Mouse (Mus musculus): Measurements from ENCODE around the gene Rapgef1. TPM values are rescaled to one million over a fixed set of nuclear protein-coding genes. Genes with fewer than 3 reads are reported as not detected.

Gene Rapgef1
- polyA plus RNA-seq, 1 experiment from 2014 or later = 17.8 TPM

- Histone ChIP-seq H3K36me3 (ENCODE audit: poor library complexity, severe bottlenecking) (no peaks in the 10 kb centered on the region), H3K4me1 (peaks cover 4% of the 10 kb centered on the region; the same call in 1 of the 2 replicates), H3K27ac (no peak overlapping the region), H3K9me3 (replicated peaks) (no peaks in the 10 kb centered on the region), H3K4me3 (no peak overlapping the region), H3K9ac (no peak overlapping the region), H3K4me2 (no peak overlapping the region), H3K27me3 (0 out of 2 replicates have a peak, but pooled peaks cover 16% of the 10 kb centered on the region)
- 0 out of 2 replicates have a peak, but pooled peaks have one; percentile 21 for ATAC-seq
- WGBS = 0% methylated on average over 3 of the region's 3 CpGs
These were observed 15.6 kb upstream of the Rapgef1 start for GRCm38 (mm10) chr2:29603930-29604329.

DNA sequence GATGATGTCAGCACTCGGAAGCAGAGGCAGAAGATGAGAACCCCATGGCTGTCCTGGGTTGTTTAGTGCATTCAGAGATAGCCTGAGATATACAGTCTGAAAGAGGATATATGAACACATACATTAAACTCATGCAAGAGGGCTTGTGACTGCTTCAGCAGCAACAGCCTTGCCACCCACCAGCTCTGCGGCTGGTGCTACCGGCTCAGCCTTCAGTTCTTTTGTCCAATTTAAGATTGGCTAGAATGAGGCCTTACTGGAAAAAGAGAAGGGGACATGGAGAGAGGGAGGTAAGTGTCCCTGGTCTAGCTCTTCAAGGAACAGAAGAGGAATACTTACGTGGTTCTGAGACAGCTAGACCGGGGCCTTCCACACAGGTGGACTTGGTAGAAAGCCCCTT, 13.9 kb upstream of the Rapgef1 start:
- WGBS = 85% methylated on average over 5 of the region's 5 CpGs
- H3K27ac ChIP-seq = no peak overlapping the region
- no peaks in the 10 kb centered on the region for H3K36me3 ChIP-seq (ENCODE audit: poor library complexity, severe bottlenecking)
- no peak for ATAC-seq
- no peak overlapping the region for H3K4me2 ChIP-seq
- H3K9me3 ChIP-seq (replicated peaks) = no peaks in the 10 kb centered on the region
- H3K27me3 ChIP-seq = 0 out of 2 replicates have a peak, but pooled peaks cover 16% of the 10 kb centered on the region
- H3K9ac ChIP-seq = no peak overlapping the region
- peaks cover 4% of the 10 kb centered on the region; the same call in 1 of the 2 replicates for H3K4me1 ChIP-seq
- H3K4me3 ChIP-seq = no peak overlapping the region

- ATAC-seq = no peak
- Histone ChIP-seq H3K9ac (no peak overlapping the region), H3K36me3 (ENCODE audit: poor library complexity, severe bottlenecking) (no peaks in the 10 kb centered on the region), H3K27me3 (0 out of 2 replicates have a peak, but pooled peaks cover 16% of the 10 kb centered on the region), H3K27ac (no peak overlapping the region), H3K4me1 (peaks cover 4% of the 10 kb centered on the region; the same call in 1 of the 2 replicates), H3K4me3 (no peak overlapping the region), H3K4me2 (no peak overlapping the region), H3K9me3 (replicated peaks) (no peaks in the 10 kb centered on the region)
- WGBS = 46% methylated on average over 6 of the region's 6 CpGs
These were observed 13.1 kb upstream of the Rapgef1 start for GRCm38 (mm10) chr2:29606460-29606859.

DNA sequence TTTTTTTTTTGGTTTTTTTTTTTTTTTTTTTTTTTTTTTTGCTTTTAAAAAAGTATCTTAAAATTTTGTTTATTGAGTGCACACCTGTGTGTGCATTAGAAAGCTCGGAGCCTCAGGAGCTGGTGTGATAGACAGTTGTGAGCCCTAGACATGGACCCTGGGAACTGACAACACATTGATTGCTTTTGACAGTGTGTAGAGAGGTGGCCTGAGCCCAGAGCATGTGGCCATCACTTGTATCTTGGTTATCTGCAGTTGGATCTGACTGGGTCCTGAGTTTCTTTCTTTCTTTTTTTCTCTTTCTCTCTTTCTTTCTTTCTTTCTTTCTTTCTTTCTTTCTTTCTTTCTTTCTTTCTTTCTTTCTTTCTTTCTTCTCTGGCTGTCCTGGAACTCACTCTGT, 2.2 kb upstream of the Rapgef1 start:
- 95% methylated on average over 1 of the region's 1 CpGs for WGBS
- H3K9ac ChIP-seq = no peak overlapping the region
- no peaks in the 10 kb centered on the region for H3K27me3 ChIP-seq
- H3K4me1 ChIP-seq = peaks cover 20% of the 10 kb centered on the region
- H3K36me3 ChIP-seq (ENCODE audit: poor library complexity, severe bottlenecking) = no peaks in the 10 kb centered on the region
- no peak overlapping the region for H3K4me3 ChIP-seq
- H3K9me3 ChIP-seq (replicated peaks) = no peaks in the 10 kb centered on the region; the same call in 1 of the 2 replicates
- no peak overlapping the region for H3K4me2 ChIP-seq
- ATAC-seq = no peak
- no peak overlapping the region for H3K27ac ChIP-seq

DNA sequence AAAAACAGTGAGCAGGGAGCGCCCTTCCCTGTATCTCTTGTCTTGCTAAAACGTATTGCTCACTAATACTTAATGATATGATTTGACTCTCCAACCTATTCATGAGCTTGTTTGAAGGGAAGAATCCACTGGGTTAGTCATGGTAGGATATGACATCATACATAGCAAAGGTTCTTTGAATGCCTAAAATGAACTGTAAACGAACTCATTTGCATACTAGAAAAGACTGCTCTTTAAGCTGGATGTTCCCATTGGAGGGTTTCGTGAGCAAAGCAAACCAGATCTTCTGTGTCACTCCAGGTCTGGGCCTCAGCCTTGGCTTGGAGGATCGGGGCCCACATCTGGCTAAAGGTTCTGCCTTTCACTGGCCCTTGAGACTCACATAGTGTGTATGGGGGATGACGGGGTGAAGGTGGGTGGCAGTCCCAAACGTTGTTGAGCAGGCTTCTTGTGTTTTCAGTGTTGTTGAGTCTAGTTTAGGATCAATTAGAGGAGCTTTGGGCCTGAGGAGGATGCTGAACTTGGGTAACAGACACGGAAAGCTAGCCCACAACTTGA, 515 bp upstream of the Rapgef1 start:
- Histone ChIP-seq H3K9ac (no peak overlapping the region), H3K4me3 (peak overlapping the region; percentile 79; the same call in 1 of the 2 replicates), H3K27ac (no peak overlapping the region), H3K4me1 (peaks cover 29% of the 10 kb centered on the region), H3K4me2 (peak overlapping the region; percentile 23), H3K9me3 (replicated peaks) (no peaks in the 10 kb centered on the region), H3K36me3 (ENCODE audit: poor library complexity, severe bottlenecking) (no peaks in the 10 kb centered on the region), H3K27me3 (no peaks in the 10 kb centered on the region)
- peak; percentile 60 for ATAC-seq
- 60% methylated on average over 8 of the region's 8 CpGs for WGBS

GRCm38 (mm10) chr2:29620301-29620827, 844 bp downstream of the Rapgef1 start:
- H3K27ac ChIP-seq = peak overlapping the region; percentile 88
- peak overlapping the region; percentile 92 for H3K9ac ChIP-seq
- under 1% methylated on average over 15 of the region's 15 CpGs for WGBS
- H3K36me3 ChIP-seq (ENCODE audit: poor library complexity, severe bottlenecking) = no peaks in the 10 kb centered on the region
- H3K4me3 ChIP-seq = peak overlapping the region; percentile 79
- 0 out of 2 replicates have a peak, but pooled peaks have one; percentile 12 for ATAC-seq
- H3K4me1 ChIP-seq = peaks cover 32% of the 10 kb centered on the region
- peak overlapping the region; percentile 82 for H3K4me2 ChIP-seq
- H3K9me3 ChIP-seq (replicated peaks) = no peaks in the 10 kb centered on the region
- no peaks in the 10 kb centered on the region for H3K27me3 ChIP-seq

- Histone ChIP-seq H3K4me3 (peak overlapping the region; percentile 79), H3K27ac (no peak overlapping the region), H3K9ac (peak overlapping the region; percentile 92), H3K4me1 (peaks cover 32% of the 10 kb centered on the region), H3K4me2 (peak overlapping the region; percentile 82), H3K36me3 (ENCODE audit: poor library complexity, severe bottlenecking) (no peaks in the 10 kb centered on the region), H3K9me3 (replicated peaks) (no peaks in the 10 kb centered on the region), H3K27me3 (no peaks in the 10 kb centered on the region)
- 79% methylated on average over 10 of the region's 10 CpGs for WGBS
- no peak for ATAC-seq
These were observed 1.6 kb downstream of the Rapgef1 start for GRCm38 (mm10) chr2:29621163-29621562.

DNA sequence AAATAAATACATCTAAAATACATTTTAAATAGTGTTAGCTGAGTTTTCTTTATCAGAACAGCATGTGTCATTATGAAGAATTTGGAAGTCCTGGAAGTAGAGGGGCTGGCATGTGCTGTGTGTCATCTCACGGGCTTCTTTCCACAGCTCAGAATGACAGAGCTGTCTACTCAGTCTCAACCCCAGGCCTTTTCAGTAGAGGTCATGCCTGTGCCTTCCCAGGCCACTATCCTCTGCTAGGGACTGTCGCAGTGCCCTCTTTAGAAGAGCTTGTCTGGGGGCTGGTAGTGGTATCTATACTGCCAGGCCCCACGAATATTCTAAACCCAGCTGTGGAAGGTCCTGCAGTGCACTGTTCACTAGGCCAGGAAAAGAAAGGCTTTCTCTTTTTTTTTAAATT, 2.1 kb downstream of the Rapgef1 start:
- Histone ChIP-seq H3K4me3 (0 out of 2 replicates have a peak overlapping the region, but pooled peaks have one; percentile 79), H3K36me3 (ENCODE audit: poor library complexity, severe bottlenecking) (no peaks in the 10 kb centered on the region), H3K9ac (peak overlapping the region; percentile 22; the same call in 1 of the 2 replicates), H3K9me3 (replicated peaks) (no peaks in the 10 kb centered on the region), H3K27me3 (no peaks in the 10 kb centered on the region), H3K4me2 (peak overlapping the region; percentile 82), H3K27ac (no peak overlapping the region), H3K4me1 (peaks cover 32% of the 10 kb centered on the region)
- WGBS = 81% methylated on average over 3 of the region's 3 CpGs
- no peak for ATAC-seq

DNA sequence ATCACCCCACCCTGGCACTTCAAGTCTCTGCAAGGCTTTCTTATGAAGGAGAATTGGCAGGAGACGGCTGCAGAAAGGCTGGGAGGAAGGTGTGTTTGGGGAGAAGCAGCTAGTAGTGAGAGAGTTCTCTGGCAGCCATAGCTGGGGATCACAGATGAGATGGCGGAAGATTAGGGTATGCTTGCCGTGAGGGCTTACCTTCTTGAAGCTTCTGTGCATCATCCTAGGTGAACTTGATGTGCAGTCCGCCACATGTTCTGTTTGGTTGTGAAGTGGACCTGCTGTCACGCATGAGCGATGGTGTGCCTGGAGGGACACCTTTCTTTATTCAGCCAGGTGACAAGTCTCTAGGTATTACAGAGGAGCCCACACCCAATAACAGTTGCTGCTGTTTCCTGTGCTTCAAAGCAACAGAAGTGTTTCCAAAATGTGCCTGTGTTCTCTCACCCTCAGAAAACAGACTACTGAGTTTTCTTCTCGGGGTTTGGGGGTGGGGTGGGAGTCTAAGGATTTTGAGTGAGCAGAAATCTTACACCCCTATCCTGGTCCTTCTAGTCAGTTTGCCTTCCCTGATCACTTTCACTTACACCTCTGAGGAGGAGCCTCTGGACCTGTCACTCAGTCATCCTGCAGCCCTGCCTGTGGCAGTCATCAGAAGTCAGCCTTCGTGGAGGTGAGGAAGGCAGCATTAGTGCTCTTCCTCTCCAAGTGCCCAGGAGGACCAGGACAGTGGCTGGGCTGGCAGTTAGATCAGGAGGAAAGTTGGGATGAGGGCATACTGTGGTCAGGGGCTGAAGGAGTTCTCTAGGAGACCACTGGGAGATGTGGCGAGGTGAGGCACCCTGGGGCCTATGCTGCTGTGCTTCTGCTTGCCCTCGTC, 2.8 kb downstream of the Rapgef1 start:
- Histone ChIP-seq H3K36me3 (ENCODE audit: poor library complexity, severe bottlenecking) (no peaks in the 10 kb centered on the region), H3K27me3 (no peaks in the 10 kb centered on the region), H3K9me3 (replicated peaks) (no peaks in the 10 kb centered on the region), H3K4me1 (peaks cover 32% of the 10 kb centered on the region), H3K27ac (no peak overlapping the region), H3K4me3 (no peak overlapping the region), H3K4me2 (peak overlapping the region; percentile 82), H3K9ac (0 out of 2 replicates have a peak overlapping the region, but pooled peaks have one; percentile 1)
- ATAC-seq = no peak
- WGBS = 91% methylated on average over 10 of the region's 10 CpGs

- Histone ChIP-seq H3K36me3 (ENCODE audit: poor library complexity, severe bottlenecking) (no peaks in the 10 kb centered on the region), H3K9me3 (replicated peaks) (no peaks in the 10 kb centered on the region), H3K4me2 (no peak overlapping the region), H3K9ac (no peak overlapping the region), H3K27ac (no peak overlapping the region; the same call in 1 of the 2 replicates), H3K4me1 (peaks cover 40% of the 10 kb centered on the region), H3K4me3 (no peak overlapping the region), H3K27me3 (no peaks in the 10 kb centered on the region)
- no peak for ATAC-seq
- 78% methylated on average over 9 of the region's 9 CpGs for WGBS
These were observed 3.9 kb downstream of the Rapgef1 start for GRCm38 (mm10) chr2:29623247-29624090.

DNA sequence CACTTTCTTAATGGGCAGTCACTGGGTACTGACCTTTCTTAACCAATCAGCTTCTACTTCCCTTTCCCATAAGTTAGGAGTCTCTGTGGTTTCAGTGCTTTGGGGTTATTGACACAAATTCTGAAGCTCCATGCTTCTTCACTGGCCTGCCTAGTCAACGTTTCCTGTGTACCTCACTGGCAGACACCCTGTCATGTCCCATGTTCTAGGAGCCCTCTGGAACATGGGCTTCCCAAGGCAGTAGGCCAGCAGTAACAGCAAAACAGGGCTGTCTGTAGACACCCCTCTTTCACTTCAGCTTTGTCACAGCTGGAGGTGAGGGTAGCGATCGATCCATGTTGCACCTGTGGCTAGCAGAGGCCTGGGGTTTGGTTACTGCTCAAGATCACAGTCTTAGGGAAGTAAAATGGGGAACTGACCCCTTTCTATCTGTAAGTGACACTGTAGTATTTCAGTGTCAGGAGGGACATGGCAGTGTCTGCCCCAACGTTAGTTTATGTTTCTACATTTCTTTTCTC, 4.6 kb downstream of the Rapgef1 start:
- 80% methylated on average over 4 of the region's 4 CpGs for WGBS
- no peak for ATAC-seq
- peaks cover 45% of the 10 kb centered on the region for H3K4me1 ChIP-seq

More for the DNA sequence above, 4.6 kb downstream of the Rapgef1 start:
- Histone ChIP-seq H3K4me2 (no peak overlapping the region), H3K4me3 (no peak overlapping the region), H3K9ac (no peak overlapping the region), H3K27me3 (no peaks in the 10 kb centered on the region), H3K36me3 (ENCODE audit: poor library complexity, severe bottlenecking) (0 out of 2 replicates have a peak, but pooled peaks cover 3% of the 10 kb centered on the region), H3K9me3 (replicated peaks) (no peaks in the 10 kb centered on the region), H3K27ac (no peak overlapping the region)
